Mouse (Mus musculus) small intestine, adult 2 months (tissue): ENCODE data around the gene Rassf5. TPM values are rescaled to one million over a fixed set of nuclear protein-coding genes. Genes with fewer than 3 reads are reported as not detected.

Source experiments
- H3K27ac ChIP-seq: fragments of 200-500 bp; 2 replicates; pipeline ENCODE4 v1.5.1; 2012; ENCODE audit warnings: low read depth, low read length, control low read depth, inconsistent platforms; ENCODE audit not compliant: insufficient read depth
- H3K27me3 ChIP-seq: fragments of 200-500 bp; 2 replicates; pipeline ENCODE4 v1.6.1; 2012; ENCODE audit warnings: mild to moderate bottlenecking, moderate library complexity, low read length, inconsistent platforms; ENCODE audit not compliant: control insufficient read depth, insufficient read depth
- H3K36me3 ChIP-seq: fragments of 200-500 bp; 2 replicates; pipeline ENCODE4 v1.6.1; 2012; ENCODE audit warnings: mild to moderate bottlenecking, low read length, control low read depth, inconsistent platforms; ENCODE audit not compliant: control insufficient read depth, insufficient read depth
- H3K4me1 ChIP-seq: fragments of 200-500 bp; 2 replicates; pipeline ENCODE4 v1.6.1; 2012; ENCODE audit warnings: low read length, inconsistent platforms, mixed read lengths; ENCODE audit not compliant: control insufficient read depth, insufficient read depth, insufficient read length
- H3K4me3 ChIP-seq: fragments of 200-500 bp; 2 replicates; pipeline ENCODE4 v1.5.1; 2012; ENCODE audit warnings: low read depth, mild to moderate bottlenecking, control low read depth, inconsistent platforms, low read length, moderate library complexity
- CTCF ChIP-seq: fragments of 200-500 bp; IDR thresholded peaks from 2 replicates; pipeline ENCODE4 v1.5.1; 2012; ENCODE audit warnings: low read depth, mild to moderate bottlenecking, control low read depth, inconsistent platforms, low read length, moderate library complexity, mixed read lengths; ENCODE audit not compliant: insufficient replicate concordance, insufficient read length; ENCODE audit errors: extremely low read depth
- POLR2A ChIP-seq: fragments of 200-500 bp; IDR thresholded peaks from 2 replicates; pipeline ENCODE4 v1.6.1; 2012; ENCODE audit warnings: low read depth, mild to moderate bottlenecking, control low read depth, inconsistent platforms, low read length, moderate library complexity
- WGBS: fragments of 180-500 bp; shearing (Covaris S2); methylation state at CpG from one replicate; pipeline ENCODE4 v1.1.7; 2018; 5-methylcytosine and 5-hydroxymethylcytosine counted together
- polyA plus RNA-seq: library from polyadenylated mRNA; depleted of rRNA; stranded (reverse); fragments of >200 nt; gene quantifications from 2 replicates; pipeline ENCODE4 v1.2.3, GENCODE M21; 2012

Gene Rassf5
- polyA plus RNA-seq, 1 experiment = 4.0 TPM

DNA sequence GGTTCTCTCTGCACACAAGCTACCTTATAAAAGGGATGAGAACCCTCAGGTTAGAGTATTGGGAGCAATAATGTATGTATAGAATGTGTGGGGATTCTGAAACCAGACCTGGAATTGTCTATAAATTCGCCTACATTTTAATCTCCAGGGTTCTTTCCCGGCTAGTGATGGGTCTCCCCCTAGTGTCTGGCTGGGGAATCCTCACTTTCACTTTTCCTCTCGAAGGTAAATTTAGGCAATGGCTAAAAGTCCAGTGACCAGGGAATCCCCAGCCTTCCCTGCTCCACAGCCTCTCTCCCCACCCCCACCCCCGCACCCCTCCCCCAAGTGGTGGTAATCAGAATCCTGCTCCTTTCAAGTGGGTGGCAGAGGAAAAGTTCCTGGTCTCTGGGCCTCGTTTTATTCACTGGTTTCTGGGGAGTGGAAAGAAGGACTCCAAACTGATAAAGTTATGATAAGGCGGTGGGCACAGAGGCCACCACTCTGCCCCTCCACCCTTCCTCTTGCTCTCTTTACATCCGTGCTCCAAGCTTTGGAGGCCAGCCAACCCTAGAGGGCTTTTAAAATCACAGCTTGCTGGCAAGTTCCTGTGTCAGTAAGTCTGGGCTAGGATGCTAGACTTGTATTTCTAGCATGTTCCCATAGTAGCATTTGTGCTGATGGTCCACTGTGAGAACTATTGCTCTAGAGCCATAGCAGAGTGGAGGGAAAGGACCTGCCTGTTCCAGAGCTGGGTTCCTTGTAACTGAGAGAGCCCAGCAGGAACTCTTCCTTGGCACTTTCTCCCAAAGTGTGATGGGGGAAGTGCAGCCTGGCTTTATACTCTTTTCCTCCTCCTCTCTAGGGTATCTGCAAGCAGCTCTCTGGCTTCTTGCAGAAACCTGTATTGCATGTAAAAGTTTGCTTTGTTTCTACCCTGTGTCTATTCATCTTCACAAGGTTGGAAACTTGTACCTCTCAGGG lies 1.7 kb upstream of the Rassf5 start:
- Histone ChIP-seq H3K4me1 (peaks cover 3% of the 10 kb centered on the region), H3K4me3 (no peak overlapping the region), H3K27me3 (peaks cover 9% of the 10 kb centered on the region), H3K27ac (no peak overlapping the region), H3K36me3 (no peaks in the 10 kb centered on the region)
- 4% methylated on average over 7 of the region's 7 CpGs for WGBS
- TF ChIP-seq CTCF (peak; percentile 44; the same call in 1 of the 2 replicates), POLR2A (no peak)

DNA sequence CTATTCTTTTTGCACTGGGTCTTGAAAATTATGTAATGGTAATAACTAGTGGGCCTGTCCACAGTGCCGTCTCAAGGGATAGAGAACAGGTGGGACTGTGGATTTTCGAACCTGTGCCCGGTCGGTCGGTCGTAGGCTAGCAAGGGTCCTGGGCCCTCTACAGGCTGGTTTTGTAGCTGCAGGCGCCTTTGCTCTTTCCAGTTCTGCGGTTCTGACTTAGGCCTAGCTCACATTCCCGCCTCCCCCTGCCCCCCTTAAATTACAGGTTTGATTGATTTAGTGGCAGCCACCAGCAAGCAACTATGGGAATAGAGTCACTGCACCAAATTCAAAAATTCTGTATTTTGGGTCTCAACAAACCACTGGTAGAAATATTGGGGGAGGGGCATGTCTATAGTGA lies 868 bp upstream of the Rassf5 start:
- WGBS = 2% methylated on average over 9 of the region's 9 CpGs
- no peak overlapping the region for H3K27ac ChIP-seq

DNA sequence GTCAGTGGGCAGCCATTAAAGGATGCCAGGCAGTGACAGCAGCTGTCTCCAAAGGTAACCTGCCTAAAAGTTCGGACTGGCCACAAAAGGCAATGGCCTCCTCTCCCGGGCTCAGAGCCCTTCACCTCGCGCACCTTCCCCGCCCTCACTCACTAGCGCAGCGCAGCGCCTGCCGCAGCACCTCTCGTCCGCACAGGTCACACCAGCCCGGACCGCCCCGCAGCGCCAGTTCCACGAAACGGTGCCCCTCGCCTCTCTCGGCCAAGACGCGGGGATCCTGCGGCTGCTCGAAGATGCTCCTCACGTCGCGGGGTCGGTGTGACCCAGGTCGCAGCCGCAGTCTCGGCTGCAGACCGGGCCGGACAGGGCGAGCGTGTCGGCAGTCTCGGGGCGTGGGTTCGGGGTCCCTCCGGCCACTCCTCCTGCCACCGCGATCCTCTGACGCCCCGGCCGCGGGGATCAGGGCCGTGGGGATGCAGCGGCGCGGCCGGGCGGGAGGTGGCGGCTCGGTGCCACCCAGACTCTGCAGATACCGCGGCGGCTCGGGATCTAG lies 446 bp downstream of the Rassf5 start:
- Histone ChIP-seq H3K4me1 (peaks cover 3% of the 10 kb centered on the region), H3K36me3 (no peaks in the 10 kb centered on the region), H3K27ac (no peak overlapping the region), H3K27me3 (peaks cover 9% of the 10 kb centered on the region), H3K4me3 (peak overlapping the region; percentile 81)
- no peak for TF ChIP-seq POLR2A
- no peak for TF ChIP-seq CTCF
- WGBS = 4% methylated on average over 57 of the region's 57 CpGs

More for the DNA sequence above, 868 bp upstream of the Rassf5 start:
- Histone ChIP-seq H3K27me3 (peaks cover 9% of the 10 kb centered on the region), H3K4me3 (peak overlapping the region; percentile 81), H3K36me3 (no peaks in the 10 kb centered on the region), H3K4me1 (peaks cover 3% of the 10 kb centered on the region)
- TF ChIP-seq CTCF (peak; percentile 61; the same call in 1 of the 2 replicates), POLR2A (0 out of 2 replicates have a peak, but pooled peaks have one; percentile 33)

DNA sequence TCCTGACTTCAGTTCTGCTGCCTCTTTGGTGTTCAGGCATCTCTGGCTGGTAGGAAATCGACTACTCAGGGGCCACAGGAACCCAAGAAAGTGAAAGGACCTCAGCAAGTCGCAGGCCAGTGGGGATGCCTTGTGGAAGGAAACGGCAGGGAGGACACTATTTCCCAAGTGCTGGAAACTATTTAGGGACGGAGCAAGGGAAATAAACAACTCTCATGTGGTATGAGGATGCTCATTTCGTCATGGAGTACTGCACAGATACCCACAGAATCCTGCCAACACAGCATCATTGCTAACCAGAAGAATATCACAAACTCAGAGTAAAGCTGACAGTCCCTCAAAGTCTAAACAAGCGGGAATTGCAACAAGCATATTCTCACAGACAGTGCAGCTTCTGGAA lies 2.1 kb downstream of the Rassf5 start:
- no peak for TF ChIP-seq CTCF
- no peak for TF ChIP-seq POLR2A
- Histone ChIP-seq H3K36me3 (no peaks in the 10 kb centered on the region), H3K4me1 (peaks cover 3% of the 10 kb centered on the region), H3K27me3 (peaks cover 9% of the 10 kb centered on the region), H3K27ac (no peak overlapping the region), H3K4me3 (no peak overlapping the region)
- WGBS = 34% methylated on average over 6 of the region's 6 CpGs

DNA sequence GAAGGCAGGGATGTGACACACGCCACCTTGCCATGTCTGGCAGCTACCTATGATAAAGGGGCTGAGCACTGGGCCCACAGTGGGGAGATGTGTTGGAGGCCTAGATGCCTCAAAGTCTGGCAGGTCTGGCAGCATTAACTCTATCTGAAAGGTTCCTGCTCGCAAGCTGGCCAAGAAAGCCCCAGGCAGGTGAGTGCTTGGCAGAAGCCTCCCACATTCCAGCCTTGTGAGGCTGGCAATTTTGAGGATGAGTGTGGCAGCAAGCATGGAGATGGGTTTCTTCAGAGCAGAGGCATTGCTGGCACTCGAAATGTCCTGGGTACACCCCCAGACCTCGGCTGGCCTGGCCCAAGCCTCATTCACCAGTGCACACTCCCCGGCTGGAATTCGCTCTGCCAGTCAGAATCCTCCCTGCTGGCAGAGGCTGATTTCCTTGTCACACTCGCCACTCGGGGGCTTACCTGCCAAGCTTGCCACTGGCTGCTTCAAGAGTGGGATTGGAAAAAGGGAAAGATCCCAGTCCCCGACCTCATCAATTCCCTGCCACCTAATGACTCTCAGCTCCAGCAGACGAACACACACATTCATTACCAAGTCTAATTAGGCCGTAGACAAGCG lies 5.4 kb downstream of the Rassf5 start:
- H3K36me3 ChIP-seq = no peaks in the 10 kb centered on the region
- no peak overlapping the region for H3K27ac ChIP-seq
- 85% methylated on average over 12 of the region's 12 CpGs for WGBS
- no peak overlapping the region for H3K4me3 ChIP-seq
- H3K27me3 ChIP-seq = peaks cover 3% of the 10 kb centered on the region
- peaks cover 2% of the 10 kb centered on the region for H3K4me1 ChIP-seq
- TF ChIP-seq CTCF = no peak
- TF ChIP-seq POLR2A = no peak

DNA sequence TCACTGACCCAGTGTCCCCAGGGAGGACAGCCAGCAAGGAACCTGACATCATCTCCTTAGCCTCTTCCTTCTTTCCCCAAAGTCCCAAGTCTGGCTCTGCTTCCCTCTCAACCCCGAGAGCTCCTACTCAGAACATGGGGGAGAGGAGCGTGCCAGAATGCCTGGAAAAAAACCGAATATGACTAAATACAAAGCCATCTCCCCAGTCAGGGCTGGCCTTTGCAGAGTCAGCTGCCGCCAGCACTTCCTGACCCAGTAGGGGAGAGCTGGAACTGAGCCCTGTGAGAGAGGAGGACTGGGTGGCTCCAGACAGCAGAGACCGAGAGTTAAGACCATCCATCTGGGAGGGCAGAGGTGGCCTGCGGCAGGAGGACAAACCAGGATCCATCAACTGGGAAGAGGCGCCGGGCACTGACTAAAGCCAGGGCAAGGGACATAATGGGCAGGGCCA lies 6.1 kb downstream of the Rassf5 start:
- WGBS = 54% methylated on average over 8 of the region's 8 CpGs
- TF ChIP-seq CTCF (no peak), POLR2A (no peak)
- Histone ChIP-seq H3K4me1 (no peaks in the 10 kb centered on the region), H3K27me3 (no peaks in the 10 kb centered on the region), H3K36me3 (no peaks in the 10 kb centered on the region), H3K27ac (no peak overlapping the region), H3K4me3 (no peak overlapping the region)
